Mouse (Mus musculus) gastrocnemius, postnatal 4 days (tissue): ENCODE results near the gene Aatf. TPM values are rescaled to one million over a fixed set of nuclear protein-coding genes. Genes with fewer than 3 reads are reported as not detected.

ENCODE experiments used
- DNase-seq, 2 experiments: peaks; one replicate each; pipeline ENCODE4 v3.0.0; 2021 to 2022; ENCODE audit warnings: low spot score in 2 of 2, mixed read lengths in 2 of 2
- total RNA-seq, 2 experiments: library from RNA; stranded (reverse); gene quantifications; 2 replicates each; pipeline ENCODE4 v1.2.3; 2021

The Aatf gene
- total RNA-seq, 2 experiments from 2014 or later, result 19.6 to 20.7 TPM

DNA sequence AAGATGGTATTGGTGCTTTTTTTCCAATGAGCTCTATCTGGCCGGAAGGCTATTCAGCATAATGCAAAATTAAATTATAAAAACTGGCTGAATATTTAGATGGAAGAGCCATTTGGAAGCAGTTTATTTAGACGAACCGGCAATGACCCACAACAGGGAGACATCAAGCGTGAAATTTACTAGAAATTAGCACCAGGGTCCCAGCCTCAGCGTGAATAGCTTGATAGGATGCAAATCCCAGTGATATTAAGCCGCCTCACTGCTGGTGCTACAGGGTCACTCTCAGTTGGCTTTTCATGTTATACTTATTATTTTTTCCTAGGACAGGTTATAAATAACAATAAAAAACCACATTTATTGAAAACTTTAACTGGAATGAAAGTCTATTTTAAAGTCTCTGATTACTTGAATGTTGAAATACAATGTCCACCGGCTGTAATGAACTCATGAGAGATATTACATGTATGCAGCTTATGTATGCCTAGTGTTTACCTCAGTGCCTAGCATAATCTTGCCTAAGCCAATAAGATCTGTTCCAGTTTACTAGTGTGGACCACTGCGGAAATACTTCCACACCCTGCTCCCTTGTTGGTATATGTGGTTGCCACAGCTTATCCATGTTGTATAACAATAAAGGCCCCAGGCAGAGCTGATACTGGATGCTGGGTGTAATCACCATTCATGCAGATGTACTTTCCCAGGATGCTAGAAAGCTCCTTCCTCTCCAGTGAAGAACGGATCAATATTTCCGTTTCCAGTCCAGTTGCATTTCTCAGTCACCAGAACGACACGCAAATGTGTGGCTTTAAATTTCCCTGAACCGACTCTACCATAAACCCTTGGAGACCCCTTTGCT is 136.6 kb downstream of the Aatf start:
- DNase-seq, result no peak

GRCm38 (mm10) chr11:84375951-84376496 is 137.3 kb downstream of the Aatf start:
- no peak for DNase-seq

- no peak for DNase-seq
These were observed 140.2 kb downstream of the Aatf start for GRCm38 (mm10) chr11:84373122-84373521.

Other genes with a start within 250 kb of the Aatf start
- not detected for gene Lhx1, start 12.0 kb upstream of the Aatf start, total RNA-seq